In the genomic region with DNA sequence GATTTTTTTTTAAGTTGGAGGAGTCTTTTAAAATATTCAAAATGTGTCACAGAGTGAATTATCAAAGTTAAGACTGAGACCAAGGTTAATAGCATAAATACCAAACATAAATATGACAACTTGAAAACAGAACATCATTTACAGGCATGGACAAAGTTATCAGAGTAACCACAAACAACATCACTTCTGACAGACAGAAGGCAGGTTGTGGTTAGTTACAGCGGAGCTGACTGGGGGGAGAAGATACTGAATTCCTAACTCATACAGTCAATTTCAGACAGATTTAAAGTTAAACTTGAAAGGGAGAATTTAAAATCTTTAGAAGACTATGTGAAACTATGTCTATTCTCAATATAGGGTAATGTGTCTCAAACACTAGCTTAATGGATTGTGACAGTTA, we compare ENCODE assay signal across 31 mouse cellular contexts.
"Had no signal": no experiment of that assay in that cellular context is flagged by ENCODE, and none has a peak within 500 bp of the region (broad histone marks: within the 10 kb centered on the region; RNA-seq: fewer than 3 reads in every experiment).

No protein-coding gene starts in this region.

- H3K4me1 ChIP-seq: limb, embryonic 12.5 days; limb, embryonic 15.5 days; liver, embryonic 13.5 days; liver, embryonic 15.5 days; midbrain, embryonic 15.5 days had no signal

- H3K9ac ChIP-seq: limb, embryonic 12.5 days; limb, embryonic 13.5 days; limb, embryonic 15.5 days; liver, embryonic 12.5 days; liver, embryonic 13.5 days; liver, embryonic 14.5 days; liver, embryonic 15.5 days; liver, postnatal 0 days; lung, embryonic 14.5 days; lung, embryonic 15.5 days; midbrain, embryonic 12.5 days; midbrain, embryonic 13.5 days; midbrain, embryonic 15.5 days; neural tube, embryonic 12.5 days; neural tube, embryonic 13.5 days had no signal

- H3K36me3 ChIP-seq: limb, embryonic 15.5 days; midbrain, embryonic 10.5 days; midbrain, embryonic 12.5 days; midbrain, embryonic 13.5 days; midbrain, embryonic 15.5 days; neural tube, embryonic 12.5 days; neural tube, embryonic 13.5 days had no signal

- H3K9me3 ChIP-seq: limb, embryonic 10.5 days; limb, embryonic 12.5 days; limb, embryonic 13.5 days; limb, embryonic 15.5 days; liver, embryonic 12.5 days; liver, embryonic 13.5 days; liver, embryonic 15.5 days; lung, embryonic 15.5 days; megakaryocyte, embryonic 14.5 days; midbrain, embryonic 10.5 days; midbrain, embryonic 12.5 days; midbrain, embryonic 13.5 days; midbrain, embryonic 15.5 days; neural tube, embryonic 12.5 days; neural tube, embryonic 13.5 days had no signal

- ATAC-seq: liver, embryonic 12.5 days; liver, postnatal 0 days; lung, postnatal 0 days; midbrain, embryonic 13.5 days; midbrain, embryonic 15.5 days; midbrain, embryonic 16.5 days had no signal

- H3K27ac ChIP-seq: limb, embryonic 10.5 days; limb, embryonic 12.5 days; limb, embryonic 13.5 days; limb, embryonic 15.5 days; liver, embryonic 12.5 days; liver, embryonic 13.5 days; liver, embryonic 14.5 days; liver, embryonic 15.5 days; lung, embryonic 15.5 days; macrophage; midbrain, embryonic 10.5 days; midbrain, embryonic 12.5 days; midbrain, embryonic 13.5 days; midbrain, embryonic 15.5 days; neural tube, embryonic 12.5 days; neural tube, embryonic 13.5 days had no signal

- H3K4me3 ChIP-seq: limb, embryonic 10.5 days; limb, embryonic 12.5 days; limb, embryonic 13.5 days; limb, embryonic 15.5 days; liver, embryonic 12.5 days; liver, embryonic 13.5 days; liver, embryonic 15.5 days; lung, embryonic 15.5 days; megakaryocyte, embryonic 14.5 days; midbrain, embryonic 10.5 days; midbrain, embryonic 12.5 days; midbrain, embryonic 13.5 days; midbrain, embryonic 15.5 days; myocyte; neural tube, embryonic 12.5 days; neural tube, embryonic 13.5 days had no signal

- H3K27me3 ChIP-seq: limb, embryonic 12.5 days; limb, embryonic 13.5 days; limb, embryonic 15.5 days; liver, embryonic 12.5 days; liver, embryonic 13.5 days; liver, embryonic 15.5 days; lung, embryonic 15.5 days; megakaryocyte, embryonic 14.5 days; midbrain, embryonic 12.5 days; midbrain, embryonic 13.5 days; midbrain, embryonic 15.5 days; neural tube, embryonic 12.5 days; neural tube, embryonic 13.5 days had no signal

- DNase-seq: left cerebral cortex, postnatal 4 days; liver; liver, embryonic 13.5 days; liver, postnatal 0 days; lung, adult 18-20 months; lung, adult 2 months; lung, embryonic 14.5 days; lung, postnatal 10 days; lung, postnatal 14 days; lung, postnatal 36 days; lung, postnatal 4 days; midbrain, embryonic 14.5 days had no signal
